Mouse (Mus musculus) liver, embryonic 14.5 days (tissue): ENCODE results near the gene Polr2f.

Experiments used
- CTCF ChIP-seq: IDR thresholded peaks from 2 replicates; pipeline ENCODE4 v1.5.1; 2016; ENCODE audit warnings: antibody characterized with exemption, low read depth, control low read depth
- EP300 ChIP-seq: IDR thresholded peaks from 2 replicates; pipeline ENCODE4 v1.6.1; 2016; ENCODE audit warnings: antibody characterized with exemption, low read depth

- no peak for TF ChIP-seq CTCF
- no peak for TF ChIP-seq EP300
Observed at GRCm38 (mm10) chr15:79127101-79127500, 13.7 kb upstream of the Polr2f start.
